Mouse (Mus musculus) c-Kit-positive CD71-positive TER-119-negative erythroid progenitor cells, embryonic 14.5 days (primary cell): ENCODE measurements at regions not wholly inside any gene's neighbourhood (a gene's known extent, or its start where the extent isn't known, plus 50 kb on each side); places are given as distances from the start of the nearest gene placed in this dataset.

Experiments used
- DNase-seq: peaks from one replicate; pipeline ENCODE4 v3.0.0-alpha.2; 2013; ENCODE audit warnings: low read depth

- no peak for DNase-seq
These were observed 126.6 kb downstream of the Gm9733 start for GRCm38 (mm10) chr3:15205266-15206229.

- DNase-seq: no peak
These were observed 119.7 kb downstream of the Gm9733 start for GRCm38 (mm10) chr3:15212357-15212756.

GRCm38 (mm10) chr3:15217591-15217990 lies 114.5 kb downstream of the Gm9733 start:
- DNase-seq: no peak

GRCm38 (mm10) chr3:15219275-15219674 lies 112.8 kb downstream of the Gm9733 start:
- no peak for DNase-seq

GRCm38 (mm10) chr3:15223266-15223665 lies 108.8 kb downstream of the Gm9733 start:
- no peak for DNase-seq

DNA sequence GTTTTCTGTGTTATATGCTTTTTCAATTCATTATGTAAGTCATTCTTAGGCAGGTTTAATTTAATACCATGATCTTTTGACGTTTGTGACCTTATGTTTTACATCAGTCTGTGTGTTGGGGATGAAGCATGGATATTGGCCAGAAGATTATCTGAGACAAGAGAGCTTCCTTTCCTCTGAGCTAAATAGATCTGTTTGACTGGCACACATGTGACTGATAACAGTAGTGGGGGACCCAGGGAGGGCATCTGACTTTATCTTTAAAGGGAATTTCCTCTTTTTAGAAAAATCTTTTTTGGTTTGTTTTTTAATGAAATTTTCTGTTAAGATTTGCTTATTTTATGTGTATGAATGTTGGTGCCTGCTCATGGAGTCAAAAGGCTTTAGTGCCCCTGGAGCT lies 107.7 kb downstream of the Gm9733 start:
- no peak for DNase-seq

DNA sequence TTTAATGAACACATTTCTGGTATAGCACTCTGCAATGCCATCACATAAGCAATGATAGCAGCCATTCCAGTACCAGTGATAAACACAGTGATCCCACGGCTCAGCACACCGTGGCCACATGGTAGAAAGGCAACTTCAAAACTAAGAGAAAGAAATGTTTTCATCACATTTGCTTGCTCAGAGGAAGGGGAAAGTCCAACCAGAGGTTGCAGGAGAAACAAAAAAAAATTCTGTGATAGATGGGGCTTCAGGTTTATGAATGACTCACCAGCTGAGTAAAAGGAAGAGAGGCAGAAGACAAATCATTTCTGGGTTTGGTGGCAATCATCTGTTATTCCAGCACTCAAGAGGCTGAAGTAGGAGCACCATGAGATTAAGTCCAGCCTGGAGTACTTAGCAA lies 103.5 kb downstream of the Gm9733 start:
- no peak for DNase-seq

DNA sequence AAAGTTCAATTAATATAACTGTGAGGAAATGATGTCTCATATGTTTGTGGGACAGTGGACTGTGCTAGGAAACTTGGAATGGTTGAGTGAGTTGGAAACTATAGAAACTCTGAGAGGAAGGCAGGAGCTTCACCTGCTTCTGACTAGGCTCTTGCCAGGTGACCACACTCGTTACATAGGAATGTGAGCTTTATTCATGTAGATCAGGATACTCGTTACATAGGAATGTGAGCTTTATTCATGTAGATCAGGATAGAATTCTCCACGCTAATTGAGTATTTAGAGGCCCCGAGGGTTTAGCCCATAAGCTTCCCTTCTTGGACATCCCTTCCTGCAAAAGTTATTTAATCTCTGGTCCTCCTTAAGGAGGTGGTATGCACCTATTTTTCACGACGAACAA lies 101.9 kb downstream of the Gm9733 start:
- DNase-seq: no peak

DNA sequence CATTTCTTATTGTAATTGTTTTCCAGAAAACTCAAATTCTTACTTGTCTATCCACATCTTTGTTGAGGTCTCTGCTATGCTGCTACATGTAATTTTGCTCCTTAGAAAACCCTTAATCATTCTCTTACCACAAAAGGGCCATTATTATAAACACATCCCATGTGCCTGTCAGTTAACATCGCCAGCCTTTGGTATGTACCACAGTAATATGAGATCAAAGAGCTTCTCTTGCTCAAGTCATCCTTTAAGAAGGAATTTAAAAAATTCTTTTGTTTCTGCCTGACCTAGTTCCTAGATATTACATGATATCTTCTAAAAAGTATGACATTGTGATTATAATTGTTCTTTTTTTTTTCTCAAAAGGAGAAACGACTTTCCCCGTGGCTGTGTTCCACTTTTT lies 100.7 kb downstream of the Gm9733 start:
- no peak for DNase-seq

DNA sequence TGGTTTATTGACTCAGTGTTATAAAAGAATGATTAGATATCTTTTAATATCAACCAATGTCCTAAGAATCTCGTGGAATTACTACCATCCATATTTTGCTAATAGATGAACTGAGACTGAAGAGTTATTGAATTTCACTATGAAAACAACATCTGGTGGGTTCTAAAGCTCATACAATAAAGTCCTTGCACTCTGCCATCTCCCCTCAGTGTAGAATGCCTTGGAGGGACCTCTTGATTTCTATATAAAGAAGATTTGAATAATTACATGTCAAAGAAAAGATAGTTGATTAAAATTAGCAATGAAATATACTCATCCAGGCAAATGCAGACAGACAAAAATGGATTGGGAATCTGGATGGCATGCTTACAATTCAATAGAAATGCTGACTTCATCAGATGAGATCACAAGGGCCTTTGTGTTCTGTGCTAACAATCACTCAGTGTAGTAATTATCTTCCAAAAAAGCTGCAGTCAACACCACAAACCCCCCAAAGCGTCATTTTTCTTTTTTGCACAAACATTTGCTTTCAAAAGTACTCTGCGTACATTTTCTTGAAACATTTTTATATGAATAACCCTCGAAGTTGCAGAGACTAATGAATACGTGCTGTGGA lies 94.2 kb downstream of the Gm9733 start:
- no peak for DNase-seq

- DNase-seq: no peak
These were observed 89.7 kb downstream of the Gm9733 start for GRCm38 (mm10) chr3:15242388-15242787.

DNA sequence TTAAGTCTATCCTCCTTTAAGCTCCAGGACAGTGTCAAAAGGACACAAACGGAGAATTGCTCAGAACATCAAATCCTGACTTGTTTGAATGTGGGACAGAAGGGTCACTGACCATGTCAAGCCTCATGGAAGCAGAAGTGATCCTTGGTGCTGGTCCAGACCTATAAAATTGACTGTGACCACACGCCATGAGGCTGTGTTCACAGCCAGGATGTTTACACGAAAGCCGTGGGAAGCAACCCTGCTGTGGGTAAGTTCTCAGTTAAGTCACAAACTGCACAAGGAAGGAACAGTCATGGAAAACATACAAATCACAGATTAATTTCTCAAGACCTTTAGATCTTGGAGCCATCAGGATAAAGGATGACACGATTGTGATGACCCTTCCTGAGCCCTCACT lies 88.5 kb downstream of the Gm9733 start:
- DNase-seq: no peak

DNA sequence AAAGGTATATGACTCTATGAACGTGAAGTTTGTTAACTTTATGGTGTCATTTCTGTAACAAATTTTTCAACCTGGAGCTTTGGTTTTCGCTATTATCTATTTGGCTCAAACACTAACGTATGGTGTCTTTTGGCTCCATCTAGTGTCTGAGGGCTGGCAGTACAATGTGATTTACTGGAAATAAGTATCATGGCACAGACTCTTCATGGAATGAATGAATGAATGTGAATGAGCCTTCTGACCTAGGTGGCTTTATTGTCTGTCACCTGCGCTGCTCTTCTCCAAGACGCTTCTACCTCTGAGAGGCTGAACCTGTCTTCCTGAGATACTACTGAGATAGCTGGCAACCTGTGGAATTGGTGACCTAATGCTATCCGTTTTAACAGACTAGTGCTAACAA lies 87.1 kb downstream of the Gm9733 start:
- DNase-seq: peak; percentile 37
